Mouse (Mus musculus): ENCODE results near the gene Itprip. TPM values are rescaled to one million over a fixed set of nuclear protein-coding genes. Genes with fewer than 3 reads are reported as not detected.

The Itprip gene
- polyA plus RNA-seq, 1 experiment from 2014 or later: 10.4 TPM

DNA sequence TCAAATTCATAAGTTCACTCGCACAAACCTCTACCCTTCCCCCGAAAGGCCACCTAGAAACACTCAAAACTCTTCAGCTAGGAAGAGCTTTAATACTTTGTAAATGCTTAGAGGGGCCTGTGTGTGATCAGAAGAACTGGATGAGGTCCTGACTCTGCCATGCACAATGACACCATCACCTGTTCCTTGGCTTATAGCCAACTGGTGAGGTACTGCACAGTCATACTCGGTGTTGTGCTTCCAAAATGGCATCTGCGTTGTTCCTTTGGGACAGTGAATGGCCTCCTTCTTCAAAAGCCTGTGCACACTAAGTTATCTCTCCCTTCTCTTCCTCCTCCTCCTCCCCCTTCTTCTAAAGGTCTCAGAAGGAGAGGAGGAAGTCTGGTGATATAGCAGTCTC lies 8.3 kb downstream of the Itprip start:
- no peak for DNase-seq (ENCODE audit: low spot score)
- Histone ChIP-seq H3K4me3 (ENCODE audit: low read depth, low read length) (no peak overlapping the region), H3K9me3 (replicated peaks; ENCODE audit: control insufficient read depth, low read length) (no peaks in the 10 kb centered on the region), H3K36me3 (replicated peaks; ENCODE audit: control insufficient read depth, insufficient read depth, low read depth, low read length) (no peaks in the 10 kb centered on the region), H3K27me3 (ENCODE audit: control insufficient read depth, insufficient read depth, low read length) (no peaks in the 10 kb centered on the region), H3K4me2 (ENCODE audit: low read depth, low read length) (no peak overlapping the region), H3K4me1 (ENCODE audit: control insufficient read depth, insufficient read depth, low read length) (peaks cover 4% of the 10 kb centered on the region; the same call in 1 of the 2 replicates), H3K9ac (replicated peaks; ENCODE audit: low read length) (no peak overlapping the region), H3K27ac (replicated peaks; ENCODE audit: low read depth, low read length) (no peak overlapping the region)
- WGBS: 90% methylated on average over 4 of the region's 4 CpGs
- ATAC-seq (replicated peaks; ENCODE audit: insufficient number of reproducible peaks, low FRiP score, low TSS enrichment, low read depth): no peak

DNA sequence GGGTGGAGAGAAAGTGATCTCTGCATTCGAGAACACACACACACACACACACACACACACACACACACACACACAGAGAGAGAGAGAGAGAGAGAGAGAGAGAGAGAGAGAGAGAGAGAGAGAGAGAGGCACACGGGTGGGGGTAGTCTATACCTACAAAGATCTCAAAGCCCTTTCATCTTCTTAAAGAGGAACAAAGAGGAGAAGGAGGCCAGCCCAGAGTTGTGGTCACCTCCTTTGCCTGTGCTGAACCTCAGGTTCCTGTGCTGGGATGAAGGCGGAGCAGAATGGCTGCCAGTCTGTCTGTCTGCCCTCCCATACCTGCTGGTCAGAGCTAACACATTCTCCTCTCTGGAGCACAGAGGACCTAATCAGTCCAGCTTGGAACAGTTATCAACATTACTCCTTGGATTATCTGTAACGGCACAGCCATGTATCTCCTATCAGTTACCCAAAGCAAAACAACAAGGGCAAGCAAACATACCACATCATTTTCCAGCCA lies 8.9 kb downstream of the Itprip start:
- ATAC-seq (replicated peaks; ENCODE audit: insufficient number of reproducible peaks, low FRiP score, low TSS enrichment, low read depth) (0 out of 2 replicates have a peak, but pooled peaks have one; percentile 22), DNase-seq (ENCODE audit: low spot score) (no peak)
- Histone ChIP-seq H3K9me3 (replicated peaks; ENCODE audit: control insufficient read depth, low read length) (no peaks in the 10 kb centered on the region), H3K36me3 (replicated peaks; ENCODE audit: control insufficient read depth, insufficient read depth, low read depth, low read length) (no peaks in the 10 kb centered on the region; the same call in 1 of the 2 replicates), H3K9ac (replicated peaks; ENCODE audit: low read length) (peak overlapping the region; percentile 79), H3K27ac (replicated peaks; ENCODE audit: low read depth, low read length) (peak overlapping the region; percentile 29), H3K4me2 (ENCODE audit: low read depth, low read length) (peak overlapping the region; percentile 50), H3K4me3 (ENCODE audit: low read depth, low read length) (no peak overlapping the region; the same call in 1 of the 2 replicates), H3K27me3 (ENCODE audit: control insufficient read depth, insufficient read depth, low read length) (no peaks in the 10 kb centered on the region), H3K4me1 (ENCODE audit: control insufficient read depth, insufficient read depth, low read length) (peaks cover 4% of the 10 kb centered on the region; the same call in 1 of the 2 replicates)
- 32% methylated on average over 4 of the region's 4 CpGs for WGBS

DNA sequence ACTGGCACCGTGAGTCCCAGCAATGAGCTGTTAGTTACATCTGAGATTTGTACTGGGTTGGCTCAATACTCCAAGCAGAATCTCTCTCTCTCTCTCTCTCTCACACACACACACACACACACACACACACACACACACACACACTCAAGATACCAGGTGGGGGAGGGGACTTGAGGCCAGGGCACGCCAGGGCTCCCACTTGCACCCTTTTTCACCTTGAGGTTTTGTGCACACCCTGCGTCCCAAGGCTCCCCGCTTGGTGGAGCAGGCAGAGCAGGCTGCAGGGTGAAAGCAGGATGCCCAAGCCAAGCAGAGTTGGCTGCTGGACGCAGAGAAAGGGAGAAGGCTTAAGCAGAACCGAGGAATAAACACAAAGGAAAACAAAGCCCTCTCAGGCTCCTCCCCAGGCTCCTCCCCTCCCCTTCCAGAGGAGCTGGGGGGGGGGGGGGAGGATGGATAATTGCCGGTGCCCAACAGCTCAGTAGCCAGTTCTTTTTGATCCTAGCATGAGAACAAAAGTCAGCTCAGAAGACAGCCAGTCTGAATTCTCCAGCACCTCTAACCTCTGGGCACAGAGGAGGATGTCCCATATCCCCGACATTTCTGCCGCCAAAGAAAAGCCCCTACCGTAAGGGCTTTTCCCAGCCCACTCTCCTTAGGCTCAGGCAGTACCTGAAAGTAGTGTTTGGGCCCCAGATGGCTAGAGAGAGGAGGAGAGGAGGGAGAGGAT lies 9.5 kb downstream of the Itprip start:
- Histone ChIP-seq H3K9me3 (replicated peaks; ENCODE audit: control insufficient read depth, low read length) (no peaks in the 10 kb centered on the region), H3K27me3 (ENCODE audit: control insufficient read depth, insufficient read depth, low read length) (no peaks in the 10 kb centered on the region), H3K27ac (replicated peaks; ENCODE audit: low read depth, low read length) (peak overlapping the region; percentile 87), H3K36me3 (replicated peaks; ENCODE audit: control insufficient read depth, insufficient read depth, low read depth, low read length) (no peaks in the 10 kb centered on the region; the same call in 1 of the 2 replicates), H3K9ac (replicated peaks; ENCODE audit: low read length) (peak overlapping the region; percentile 79), H3K4me2 (ENCODE audit: low read depth, low read length) (peak overlapping the region; percentile 50), H3K4me3 (ENCODE audit: low read depth, low read length) (peak overlapping the region; percentile 19), H3K4me1 (ENCODE audit: control insufficient read depth, insufficient read depth, low read length) (peaks cover 4% of the 10 kb centered on the region; the same call in 1 of the 2 replicates)
- ATAC-seq (replicated peaks; ENCODE audit: insufficient number of reproducible peaks, low FRiP score, low TSS enrichment, low read depth): peak; percentile 57
- WGBS: under 1% methylated on average over 10 of the region's 10 CpGs
- peak; percentile 68 for DNase-seq (ENCODE audit: low spot score)

DNA sequence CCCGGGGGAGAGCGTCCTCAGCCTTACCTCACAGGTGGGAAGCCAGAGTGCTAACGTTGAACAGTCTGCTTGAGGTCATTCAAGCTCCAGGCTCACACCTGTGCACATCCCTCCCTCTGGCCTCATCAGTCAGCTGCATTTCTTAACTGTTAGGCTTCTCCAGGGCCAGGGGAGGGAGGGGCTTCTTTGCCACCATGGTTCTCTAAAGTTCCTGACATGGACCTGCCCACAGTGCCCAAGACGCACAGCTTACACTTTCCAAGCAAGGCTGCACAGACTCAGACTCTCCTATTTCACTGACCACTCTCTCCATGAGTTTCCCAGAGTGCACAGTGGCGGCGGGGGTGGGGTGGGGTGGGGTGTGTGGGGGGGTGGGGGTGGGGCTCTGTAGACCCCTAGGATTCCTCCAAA lies 10.1 kb downstream of the Itprip start:
- Histone ChIP-seq H3K36me3 (replicated peaks; ENCODE audit: control insufficient read depth, insufficient read depth, low read depth, low read length) (no peaks in the 10 kb centered on the region; the same call in 1 of the 2 replicates), H3K4me3 (ENCODE audit: low read depth, low read length) (peak overlapping the region; percentile 19; the same call in 1 of the 2 replicates), H3K9ac (replicated peaks; ENCODE audit: low read length) (peak overlapping the region; percentile 79), H3K4me1 (ENCODE audit: control insufficient read depth, insufficient read depth, low read length) (peaks cover 4% of the 10 kb centered on the region; the same call in 1 of the 2 replicates), H3K9me3 (replicated peaks; ENCODE audit: control insufficient read depth, low read length) (no peaks in the 10 kb centered on the region), H3K4me2 (ENCODE audit: low read depth, low read length) (peak overlapping the region; percentile 50), H3K27ac (replicated peaks; ENCODE audit: low read depth, low read length) (peak overlapping the region; percentile 87), H3K27me3 (ENCODE audit: control insufficient read depth, insufficient read depth, low read length) (no peaks in the 10 kb centered on the region)
- ATAC-seq (replicated peaks; ENCODE audit: insufficient number of reproducible peaks, low FRiP score, low TSS enrichment, low read depth) (peak; percentile 46), DNase-seq (ENCODE audit: low spot score) (peak; percentile 30)
- WGBS: 19% methylated on average over 6 of the region's 6 CpGs

DNA sequence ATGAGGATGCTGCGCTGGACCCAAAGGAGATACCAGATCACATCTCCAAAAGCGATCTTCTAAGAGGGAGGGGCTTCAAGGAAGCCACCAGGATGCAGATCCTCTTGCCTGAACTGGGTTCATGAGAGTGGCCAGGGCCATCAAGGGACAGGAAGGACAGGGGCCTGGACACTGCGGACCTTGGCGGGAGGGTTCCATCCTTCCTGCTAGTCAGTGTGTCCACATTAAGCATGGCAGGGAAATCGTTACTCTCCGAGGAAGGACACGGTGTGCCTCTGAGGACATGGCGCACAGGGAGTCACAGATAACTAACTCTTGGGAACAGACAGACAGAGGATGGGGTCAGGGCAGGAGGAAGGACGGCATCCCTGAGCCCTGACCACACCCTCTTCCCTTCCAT lies 11.5 kb downstream of the Itprip start:
- H3K27ac ChIP-seq (replicated peaks; ENCODE audit: low read depth, low read length): no peak overlapping the region
- peaks cover 7% of the 10 kb centered on the region for H3K4me1 ChIP-seq (ENCODE audit: control insufficient read depth, insufficient read depth, low read length)
- no peak overlapping the region for H3K4me3 ChIP-seq (ENCODE audit: low read depth, low read length)
- no peak overlapping the region for H3K9ac ChIP-seq (replicated peaks; ENCODE audit: low read length)
- no peaks in the 10 kb centered on the region; the same call in 1 of the 2 replicates for H3K36me3 ChIP-seq (replicated peaks; ENCODE audit: control insufficient read depth, insufficient read depth, low read depth, low read length)
- no peaks in the 10 kb centered on the region for H3K27me3 ChIP-seq (ENCODE audit: control insufficient read depth, insufficient read depth, low read length)
- DNase-seq (ENCODE audit: low spot score) (no peak), ATAC-seq (replicated peaks; ENCODE audit: insufficient number of reproducible peaks, low FRiP score, low TSS enrichment, low read depth) (no peak)
- no peaks in the 10 kb centered on the region for H3K9me3 ChIP-seq (replicated peaks; ENCODE audit: control insufficient read depth, low read length)
- no peak overlapping the region for H3K4me2 ChIP-seq (ENCODE audit: low read depth, low read length)
- WGBS: 91% methylated on average over 9 of the region's 9 CpGs

DNA sequence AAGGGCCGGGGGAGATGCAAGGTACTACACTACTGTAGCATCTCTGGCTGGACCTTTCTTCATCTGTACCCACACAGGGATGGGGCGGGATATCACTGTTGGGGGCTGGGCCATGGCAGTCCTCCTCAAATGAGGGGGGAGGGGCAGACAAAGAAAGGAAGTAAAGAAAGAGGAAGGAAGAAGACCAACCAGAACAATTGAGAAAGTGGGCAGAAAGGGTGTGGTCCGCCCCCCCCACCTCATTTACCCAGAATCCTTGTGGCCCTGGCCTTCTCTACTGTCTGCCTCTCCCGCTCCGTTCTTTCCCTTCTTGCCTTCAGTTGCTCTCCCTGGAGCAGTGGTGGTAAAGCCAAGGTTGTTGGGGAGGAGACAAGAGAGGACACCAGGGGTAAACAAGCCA lies 13.5 kb downstream of the Itprip start:
- ATAC-seq (replicated peaks; ENCODE audit: insufficient number of reproducible peaks, low FRiP score, low TSS enrichment, low read depth) (no peak), DNase-seq (ENCODE audit: low spot score) (no peak)
- H3K4me1 ChIP-seq (ENCODE audit: control insufficient read depth, insufficient read depth, low read length): peaks cover 11% of the 10 kb centered on the region
- H3K9ac ChIP-seq (replicated peaks; ENCODE audit: low read length): no peak overlapping the region
- H3K4me2 ChIP-seq (ENCODE audit: low read depth, low read length): no peak overlapping the region
- H3K27me3 ChIP-seq (ENCODE audit: control insufficient read depth, insufficient read depth, low read length): no peaks in the 10 kb centered on the region
- H3K9me3 ChIP-seq (replicated peaks; ENCODE audit: control insufficient read depth, low read length): no peaks in the 10 kb centered on the region
- H3K4me3 ChIP-seq (ENCODE audit: low read depth, low read length): no peak overlapping the region
- WGBS: 93% methylated on average over 5 of the region's 5 CpGs
- no peak overlapping the region for H3K27ac ChIP-seq (replicated peaks; ENCODE audit: low read depth, low read length)
- no peaks in the 10 kb centered on the region; the same call in 1 of the 2 replicates for H3K36me3 ChIP-seq (replicated peaks; ENCODE audit: control insufficient read depth, insufficient read depth, low read depth, low read length)

DNA sequence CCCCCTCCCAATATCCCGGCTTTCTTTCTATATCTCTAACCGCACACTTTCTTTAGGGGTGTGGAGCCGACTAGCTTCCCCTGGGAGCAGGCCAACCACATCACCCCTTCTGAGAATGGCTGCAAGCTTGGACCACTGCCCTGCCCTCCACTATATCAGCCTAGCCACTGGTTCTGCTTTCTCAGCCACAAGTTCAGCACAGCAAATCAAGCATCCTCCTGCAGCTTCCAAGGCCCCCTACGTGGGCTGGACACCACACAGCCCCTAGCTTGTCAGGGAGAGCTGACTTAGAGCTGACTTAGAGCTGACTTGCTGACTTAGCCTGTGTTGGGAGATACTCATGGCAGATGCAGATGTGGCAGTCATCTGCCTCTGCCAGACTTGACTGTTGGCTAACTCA lies 14.0 kb downstream of the Itprip start:
- ATAC-seq (replicated peaks; ENCODE audit: insufficient number of reproducible peaks, low FRiP score, low TSS enrichment, low read depth): no peak
- WGBS: 83% methylated on average over 4 of the region's 4 CpGs
- Histone ChIP-seq H3K9me3 (replicated peaks; ENCODE audit: control insufficient read depth, low read length) (no peaks in the 10 kb centered on the region), H3K4me2 (ENCODE audit: low read depth, low read length) (no peak overlapping the region), H3K27ac (replicated peaks; ENCODE audit: low read depth, low read length) (no peak overlapping the region), H3K36me3 (replicated peaks; ENCODE audit: control insufficient read depth, insufficient read depth, low read depth, low read length) (no peaks in the 10 kb centered on the region; the same call in 1 of the 2 replicates), H3K27me3 (ENCODE audit: control insufficient read depth, insufficient read depth, low read length) (no peaks in the 10 kb centered on the region), H3K9ac (replicated peaks; ENCODE audit: low read length) (no peak overlapping the region), H3K4me1 (ENCODE audit: control insufficient read depth, insufficient read depth, low read length) (peaks cover 11% of the 10 kb centered on the region), H3K4me3 (ENCODE audit: low read depth, low read length) (no peak overlapping the region)
- DNase-seq (ENCODE audit: low spot score): no peak

DNA sequence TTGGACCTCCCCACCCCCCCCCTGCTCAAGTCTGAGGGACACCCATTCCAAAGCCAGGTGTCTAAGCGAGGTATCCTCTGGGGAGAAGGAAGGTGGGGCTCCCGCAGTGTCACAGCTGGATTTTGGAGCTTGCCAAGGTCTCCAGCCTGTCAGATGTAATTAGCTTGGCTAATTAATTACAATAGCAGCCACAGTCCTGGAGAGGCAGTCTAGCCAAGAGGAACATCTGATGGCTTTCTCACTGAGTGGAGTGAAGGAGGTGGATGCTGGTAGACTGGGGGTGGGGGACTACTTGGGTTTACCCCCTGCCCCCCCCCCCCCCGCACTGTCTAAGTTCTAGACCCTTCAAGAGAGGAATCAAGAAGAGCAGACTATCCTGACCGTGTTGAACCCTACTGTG lies 15.4 kb downstream of the Itprip start:
- 51% methylated on average over 3 of the region's 4 CpGs for WGBS
- H3K27me3 ChIP-seq (ENCODE audit: control insufficient read depth, insufficient read depth, low read length): no peaks in the 10 kb centered on the region
- DNase-seq (ENCODE audit: low spot score) (no peak), ATAC-seq (replicated peaks; ENCODE audit: insufficient number of reproducible peaks, low FRiP score, low TSS enrichment, low read depth) (no peak)
- H3K9me3 ChIP-seq (replicated peaks; ENCODE audit: control insufficient read depth, low read length): no peaks in the 10 kb centered on the region
- no peak overlapping the region for H3K4me2 ChIP-seq (ENCODE audit: low read depth, low read length)
- H3K4me3 ChIP-seq (ENCODE audit: low read depth, low read length): no peak overlapping the region
- no peak overlapping the region for H3K27ac ChIP-seq (replicated peaks; ENCODE audit: low read depth, low read length)
- H3K36me3 ChIP-seq (replicated peaks; ENCODE audit: control insufficient read depth, insufficient read depth, low read depth, low read length): no peaks in the 10 kb centered on the region; the same call in 1 of the 2 replicates
- no peak overlapping the region for H3K9ac ChIP-seq (replicated peaks; ENCODE audit: low read length)
- H3K4me1 ChIP-seq (ENCODE audit: control insufficient read depth, insufficient read depth, low read length): peaks cover 7% of the 10 kb centered on the region
